Mouse (Mus musculus) lung, adult 2 months (tissue): ENCODE measurements around the gene Rnft2. TPM values are rescaled to one million over a fixed set of nuclear protein-coding genes. Genes with fewer than 3 reads are reported as not detected.

Source experiments
- DNase-seq: peaks from one replicate; pipeline ENCODE4 v3.0.0; 2022
- H3K4me1 ChIP-seq: fragments of 200-500 bp; 2 replicates; pipeline ENCODE4 v1.6.1; 2011; ENCODE audit warnings: low read length; ENCODE audit not compliant: control insufficient read depth, insufficient read depth
- H3K4me3 ChIP-seq: fragments of 200-500 bp; replicated peaks from 2 replicates; pipeline ENCODE3; 2011; ENCODE audit warnings: low read depth, mild to moderate bottlenecking, control low read depth, low read length; ENCODE audit errors: extremely low read depth
- CTCF ChIP-seq: fragments of 200-500 bp; IDR thresholded peaks from 2 replicates; pipeline ENCODE4 v1.5.1; 2011; ENCODE audit warnings: mild to moderate bottlenecking, low read length, control low read depth; ENCODE audit not compliant: insufficient read depth
- POLR2A ChIP-seq: fragments of 200-500 bp; IDR thresholded peaks from 2 replicates; pipeline ENCODE4 v1.6.1; 2011; ENCODE audit warnings: low read depth, mild to moderate bottlenecking, control low read depth, low read length, borderline replicate concordance; ENCODE audit errors: extremely low read depth
- WGBS: fragments of 180-500 bp; shearing (Covaris S2); methylation state at CpG from one replicate; pipeline ENCODE4 v1.1.7; 2018; 5-methylcytosine and 5-hydroxymethylcytosine counted together
- polyA plus RNA-seq: library from polyadenylated mRNA; depleted of rRNA; stranded (reverse); fragments of >200 nt; gene quantifications from 2 replicates; pipeline ENCODE4 v1.2.3, GENCODE M21; 2012

The Rnft2 gene
- polyA plus RNA-seq, 1 experiment: 3.3 TPM

- TF ChIP-seq POLR2A (no peak), CTCF (no peak)
- WGBS: 46% methylated on average over 6 of the region's 6 CpGs
- no peak overlapping the region for H3K4me3 ChIP-seq
- DNase-seq: no peak
- peaks cover 10% of the 10 kb centered on the region for H3K4me1 ChIP-seq
Observed at GRCm38 (mm10) chr5:118259152-118259551, 14.2 kb upstream of the Rnft2 start.

- no peak for DNase-seq
- peaks cover 10% of the 10 kb centered on the region for H3K4me1 ChIP-seq
- TF ChIP-seq POLR2A: no peak
- TF ChIP-seq CTCF: 0 out of 2 replicates have a peak, but pooled peaks have one; percentile 6
Observed at GRCm38 (mm10) chr5:118256981-118257380, 12.1 kb upstream of the Rnft2 start.

DNA sequence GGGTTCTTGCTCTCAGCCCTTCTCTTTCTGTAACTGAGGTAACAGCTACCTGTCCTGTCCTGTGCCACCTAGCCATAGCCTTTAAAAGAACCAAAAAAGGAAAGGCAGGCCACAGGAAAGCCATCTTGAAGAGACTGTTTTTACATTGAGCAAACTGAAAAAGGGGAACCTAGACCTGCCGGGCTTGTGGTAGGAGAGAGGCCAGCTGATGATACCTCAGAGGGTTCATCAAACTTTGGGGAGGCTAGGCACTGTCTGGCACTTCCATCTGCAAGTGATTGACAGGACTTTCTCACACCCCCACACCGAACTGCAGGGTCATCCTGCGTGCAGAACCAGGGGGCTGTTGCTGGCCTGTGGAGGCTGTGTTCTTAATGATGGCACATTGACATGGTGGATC, 8.6 kb upstream of the Rnft2 start:
- Histone ChIP-seq H3K4me1 (no peaks in the 10 kb centered on the region), H3K4me3 (no peak overlapping the region)
- TF ChIP-seq CTCF (no peak), POLR2A (no peak)
- WGBS: 80% methylated on average over 3 of the region's 3 CpGs
- no peak for DNase-seq

More at GRCm38 (mm10) chr5:118256981-118257380, 12.1 kb upstream of the Rnft2 start:
- 96% methylated on average over 4 of the region's 4 CpGs for WGBS
- no peak overlapping the region for H3K4me3 ChIP-seq

GRCm38 (mm10) chr5:118250987-118251386, 6.1 kb upstream of the Rnft2 start:
- Histone ChIP-seq H3K4me1 (peaks cover under 1% of the 10 kb centered on the region; the same call in 1 of the 2 replicates), H3K4me3 (no peak overlapping the region)
- WGBS: 79% methylated on average over 7 of the region's 7 CpGs
- no peak for DNase-seq
- TF ChIP-seq POLR2A (no peak), CTCF (no peak)

- no peak overlapping the region for H3K4me3 ChIP-seq
- no peak for TF ChIP-seq CTCF
- no peak for TF ChIP-seq POLR2A
- peaks cover 2% of the 10 kb centered on the region; the same call in 1 of the 2 replicates for H3K4me1 ChIP-seq
- no peak for DNase-seq
- WGBS: 88% methylated on average over 8 of the region's 8 CpGs
Observed at GRCm38 (mm10) chr5:118247378-118247777, 2.5 kb upstream of the Rnft2 start.

DNA sequence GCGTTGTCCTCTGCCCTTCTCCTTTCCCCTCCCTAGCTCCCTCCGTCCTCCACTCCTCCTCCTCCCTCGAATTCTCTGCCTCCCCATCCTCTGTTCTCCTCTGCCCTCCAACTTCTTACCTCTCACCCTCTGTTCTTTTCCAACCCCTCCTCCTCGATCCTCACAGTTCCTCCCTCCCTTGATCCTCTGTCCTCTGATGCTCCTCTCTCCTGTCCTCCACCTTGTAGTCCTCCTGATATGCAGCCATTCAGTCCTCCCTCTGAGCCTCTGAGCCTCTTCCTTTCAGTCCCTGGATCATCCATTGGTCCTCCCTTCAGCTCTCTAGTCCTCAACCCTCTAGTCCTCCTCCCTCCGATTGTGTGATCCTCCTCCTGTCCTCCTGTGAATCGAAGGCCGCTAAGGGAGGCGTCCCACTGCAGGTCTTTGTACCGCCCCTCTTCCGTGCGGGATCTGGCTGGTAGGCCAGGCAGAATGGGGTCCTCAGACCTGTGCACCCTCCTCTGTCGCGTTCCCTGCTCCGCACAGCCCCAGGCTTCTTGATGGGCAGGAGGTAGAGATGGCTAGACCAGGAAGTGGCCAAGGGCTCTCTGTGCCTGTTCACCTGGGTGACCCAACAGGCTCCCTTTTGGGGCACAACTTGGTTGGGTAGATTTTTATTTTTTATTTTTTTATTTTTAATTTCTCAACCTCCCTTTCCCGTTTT, 841 bp upstream of the Rnft2 start:
- peaks cover 2% of the 10 kb centered on the region; the same call in 1 of the 2 replicates for H3K4me1 ChIP-seq
- H3K4me3 ChIP-seq: peak overlapping the region; percentile 53
- no peak for DNase-seq
- WGBS: 6% methylated on average over 15 of the region's 15 CpGs
- no peak for TF ChIP-seq CTCF

GRCm38 (mm10) chr5:118239671-118240070, 5.2 kb downstream of the Rnft2 start:
- Histone ChIP-seq H3K4me3 (no peak overlapping the region), H3K4me1 (no peaks in the 10 kb centered on the region)
- 81% methylated on average over 12 of the region's 12 CpGs for WGBS
- TF ChIP-seq POLR2A (no peak), CTCF (no peak)
- DNase-seq: no peak

DNA sequence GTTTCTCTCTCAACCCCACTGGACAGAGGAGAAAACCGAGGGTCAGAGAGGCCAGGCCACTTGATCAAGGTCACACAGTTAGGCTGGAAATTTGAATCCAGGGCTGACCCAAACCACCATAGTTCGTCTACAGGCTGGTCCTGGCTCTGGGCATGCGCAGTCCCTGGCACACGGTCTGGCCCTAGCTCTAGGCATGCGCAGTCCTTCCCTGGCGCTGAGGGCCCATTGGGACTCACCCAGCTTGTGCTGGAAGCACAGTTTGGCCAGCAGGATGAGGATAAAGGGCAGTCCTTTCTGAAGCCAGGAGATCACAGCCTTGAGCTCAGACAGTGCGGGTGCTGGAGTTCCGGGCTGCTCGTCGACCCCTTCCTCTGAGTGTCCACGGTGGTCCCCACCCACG, 8.0 kb downstream of the Rnft2 start:
- TF ChIP-seq POLR2A: no peak
- TF ChIP-seq CTCF: no peak
- no peak overlapping the region for H3K4me3 ChIP-seq
- no peaks in the 10 kb centered on the region for H3K4me1 ChIP-seq
- DNase-seq: no peak
- WGBS: 83% methylated on average over 12 of the region's 12 CpGs

GRCm38 (mm10) chr5:118230071-118230611, 14.8 kb downstream of the Rnft2 start:
- H3K4me3 ChIP-seq: no peak overlapping the region
- no peaks in the 10 kb centered on the region for H3K4me1 ChIP-seq
- TF ChIP-seq CTCF (no peak), POLR2A (no peak)
- DNase-seq: no peak
- WGBS: 91% methylated on average over 13 of the region's 13 CpGs
